Mouse (Mus musculus): Measurements from ENCODE around the gene Smg5.
"Not testable (repeated sequence)": the region's sequence is repeated elsewhere in the genome, so short reads cannot be mapped to it uniquely, and the experiment has no call there.

GRCm38 (mm10) chr3:88382383-88382782 is 46.3 kb downstream of the Smg5 start:
- not testable (repeated sequence) for TF ChIP-seq ZNF384 (IDR thresholded peaks at IDR 0.05; ENCODE audit: low read depth, low read length); MAFK (IDR thresholded peaks at IDR 0.05; ENCODE audit: insufficient read depth, low read depth, low read length)

Measured in ES-E14 (cell line).